Mouse (Mus musculus) brain, embryonic 14.5 days (tissue): ENCODE measurements around the gene Cd2ap. TPM values are rescaled to one million over a fixed set of nuclear protein-coding genes. Genes with fewer than 3 reads are reported as not detected.

ENCODE experiments used
- DNase-seq: peaks from one replicate; pipeline ENCODE4 v3.0.0-alpha.2; 2011; ENCODE audit warnings: low read depth
- CTCF ChIP-seq: fragments of 200-500 bp; IDR thresholded peaks from 2 replicates; pipeline ENCODE4 v1.5.1; 2012; ENCODE audit warnings: inconsistent platforms, mild to moderate bottlenecking, moderate library complexity, borderline replicate concordance; ENCODE audit not compliant: insufficient read depth, insufficient read length; ENCODE audit errors: extremely low read depth
- POLR2A ChIP-seq: fragments of 200-500 bp; IDR thresholded peaks from 2 replicates; pipeline ENCODE4 v1.6.1; 2012; ENCODE audit warnings: mild to moderate bottlenecking, inconsistent platforms, borderline replicate concordance; ENCODE audit not compliant: poor library complexity, insufficient read depth, insufficient read length, severe bottlenecking; ENCODE audit errors: extremely low read depth
- polyA plus RNA-seq: library from polyadenylated mRNA; depleted of rRNA; stranded (reverse); fragments of >200 nt; gene quantifications from 2 replicates; pipeline ENCODE4 v1.2.3, GENCODE M21; 2012; rRNA removed

Gene Cd2ap
- polyA plus RNA-seq, 1 experiment = 18.7 TPM

GRCm38 (mm10) chr17:42837193-42837592 lies 39.3 kb downstream of the Cd2ap start:
- TF ChIP-seq CTCF (no peak), POLR2A (no peak)
- DNase-seq = no peak

GRCm38 (mm10) chr17:42822787-42823186 lies 53.7 kb downstream of the Cd2ap start:
- no peak for DNase-seq
- TF ChIP-seq CTCF = no peak
- no peak for TF ChIP-seq POLR2A

- TF ChIP-seq POLR2A (no peak), CTCF (no peak)
- no peak for DNase-seq
Measured at GRCm38 (mm10) chr17:42815374-42815773, 61.1 kb downstream of the Cd2ap start.

DNA sequence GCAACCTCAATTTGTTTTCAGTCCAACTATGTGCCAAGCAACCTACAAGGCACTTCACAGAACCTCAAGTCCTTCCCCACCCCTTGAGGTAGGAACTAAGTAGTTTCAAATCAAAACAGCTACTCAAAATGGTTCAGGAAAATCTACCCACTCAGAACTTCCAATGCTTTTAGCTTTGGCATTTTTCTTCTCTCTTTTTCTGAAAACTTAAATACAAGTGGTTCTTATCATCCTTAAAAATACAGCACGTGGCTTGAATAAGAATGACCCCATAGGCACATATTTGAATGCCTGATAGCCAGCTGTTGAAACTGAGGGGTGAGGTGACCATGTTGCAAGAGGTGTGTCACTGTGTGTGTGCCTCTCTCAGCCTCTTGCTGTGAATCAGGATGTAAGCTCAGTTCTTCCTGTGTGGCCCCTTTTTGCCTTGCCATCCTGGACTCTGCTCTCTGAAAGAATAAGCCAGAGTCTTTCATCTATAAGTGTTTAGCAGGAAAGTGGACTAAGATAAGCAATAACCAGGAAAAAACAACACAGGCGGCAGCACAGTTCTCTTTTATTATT lies 84.0 kb downstream of the Cd2ap start:
- no peak for DNase-seq
- TF ChIP-seq POLR2A = no peak
- no peak for TF ChIP-seq CTCF

- TF ChIP-seq CTCF (no peak), POLR2A (no peak)
- peak; percentile 38 for DNase-seq
Measured at GRCm38 (mm10) chr17:42790787-42791186, 85.7 kb downstream of the Cd2ap start.

DNA sequence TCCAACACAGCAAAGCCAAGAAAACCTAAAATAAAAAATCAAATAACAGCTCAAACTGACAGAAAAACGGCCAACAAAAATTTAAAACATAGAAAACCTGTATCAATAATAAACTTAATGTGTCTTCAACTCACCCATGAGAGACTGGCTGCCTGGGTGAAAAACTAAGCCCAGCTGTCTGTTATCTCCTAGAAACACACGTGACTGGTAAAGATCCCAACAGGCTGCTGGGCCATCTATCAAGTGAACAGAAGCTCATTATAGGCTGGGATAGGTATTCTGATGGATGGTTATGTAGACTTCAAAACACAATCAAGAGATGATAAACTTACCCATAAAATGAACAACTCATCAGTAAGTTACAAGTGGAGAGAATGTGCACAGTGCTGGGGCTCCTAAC lies 86.7 kb downstream of the Cd2ap start:
- TF ChIP-seq POLR2A = no peak
- TF ChIP-seq CTCF = no peak

GRCm38 (mm10) chr17:42788686-42789453 lies 87.6 kb downstream of the Cd2ap start:
- no peak for TF ChIP-seq CTCF
- no peak for TF ChIP-seq POLR2A
- no peak for DNase-seq

More for the DNA sequence above, 86.7 kb downstream of the Cd2ap start:
- no peak for DNase-seq

- TF ChIP-seq CTCF = peak; percentile 79; the same call in 1 of the 2 replicates
- TF ChIP-seq POLR2A = no peak
- peak; percentile 85 for DNase-seq
Measured at GRCm38 (mm10) chr17:42782156-42782757, 94.2 kb downstream of the Cd2ap start.

DNA sequence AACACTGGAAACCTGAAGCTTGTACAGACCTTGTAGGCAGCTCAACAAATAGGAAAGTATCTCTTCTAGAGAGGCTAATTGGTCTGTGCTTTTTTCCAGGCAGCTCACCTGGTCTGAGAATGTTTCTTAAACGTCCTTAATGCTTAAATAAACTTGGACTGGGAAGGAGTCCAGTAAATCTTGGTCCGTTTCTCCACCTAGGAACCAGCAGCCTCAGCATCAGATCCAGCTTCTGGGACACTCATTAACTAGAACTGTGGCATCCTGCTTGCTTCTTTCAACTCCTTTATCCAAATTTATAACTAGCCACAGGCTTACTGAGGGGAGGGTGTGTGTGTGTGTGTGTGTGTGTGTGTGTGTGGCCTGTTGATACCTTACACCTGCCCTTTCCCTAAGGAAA lies 122.7 kb downstream of the Cd2ap start:
- DNase-seq = no peak
- TF ChIP-seq CTCF (no peak), POLR2A (no peak)

DNA sequence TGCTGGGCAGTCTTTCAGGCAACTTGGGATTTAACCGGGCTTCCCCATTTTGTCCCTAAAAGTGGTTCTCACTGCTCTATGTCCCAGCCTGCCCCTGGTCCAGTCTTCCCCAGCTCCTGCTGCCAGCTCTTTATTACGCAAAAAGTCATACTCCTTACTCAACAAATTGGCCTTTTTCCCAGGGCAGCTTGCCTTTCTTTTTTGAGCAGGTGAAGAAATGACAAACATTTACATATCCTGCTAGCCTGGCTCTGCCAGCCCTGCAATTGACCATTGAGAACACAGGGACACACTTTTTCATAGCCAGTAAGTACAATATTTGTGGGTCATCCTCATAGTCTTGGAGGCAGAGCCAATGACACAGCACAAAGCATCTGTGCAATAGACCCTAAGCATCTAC lies 124.3 kb downstream of the Cd2ap start:
- no peak for TF ChIP-seq POLR2A
- TF ChIP-seq CTCF = no peak
- DNase-seq = no peak

GRCm38 (mm10) chr17:42745657-42746420 lies 130.6 kb downstream of the Cd2ap start:
- TF ChIP-seq POLR2A (no peak), CTCF (no peak)

More at GRCm38 (mm10) chr17:42745657-42746420, 130.6 kb downstream of the Cd2ap start:
- DNase-seq = no peak

Other genes with a start within 250 kb of the Cd2ap start
- gene Adgrf4, start 184.4 kb downstream of the Cd2ap start, polyA plus RNA-seq = 1.1 and 1.2 TPM in 2 replicates
- gene Adgrf2, start 134.5 kb downstream of the Cd2ap start, polyA plus RNA-seq = 0.45 and 0.54 TPM in 2 replicates
- 58.2 and 70.6 TPM in 2 replicates for gene Tnfrsf21, start 139.9 kb upstream of the Cd2ap start, polyA plus RNA-seq